Mouse (Mus musculus): ENCODE measurements around the gene Plekhg1.

- TF ChIP-seq MXI1 (IDR thresholded peaks at IDR 0.05; ENCODE audit: low read depth, low read length) (no peak), NRF1 (IDR thresholded peaks at IDR 0.05; ENCODE audit: low read depth, low read length) (no peak), ZC3H11A (IDR thresholded peaks at IDR 0.05; ENCODE audit: low read depth, low read length) (no peak), E2F4 (IDR thresholded peaks at IDR 0.05; ENCODE audit: insufficient replicate concordance, low read depth, low read length) (no peak), KAT2A (IDR thresholded peaks at IDR 0.05; ENCODE audit: insufficient replicate concordance, low read length) (no peak), USF2 (conservative IDR thresholded peaks at IDR 0.05; ENCODE audit: low read depth, low read length) (no peak)
Measured at GRCm38 (mm10) chr10:3974380-3974779, 234.2 kb downstream of the Plekhg1 start.
